Mouse (Mus musculus) T-cell, adult 2 months (primary cell): ENCODE results near the gene Gm136.
A peak's percentile ranks its signal among the peaks of the same experiment; 100 is the strongest.
"Not testable (repeated sequence)": the region's sequence is repeated elsewhere in the genome, so short reads cannot be mapped to it uniquely, and the experiment has no call there.

Experiments used
- DNase-seq: peaks from one replicate; pipeline ENCODE4 v3.0.0; 2022; ENCODE audit warnings: low spot score

Gene Gm136

DNA sequence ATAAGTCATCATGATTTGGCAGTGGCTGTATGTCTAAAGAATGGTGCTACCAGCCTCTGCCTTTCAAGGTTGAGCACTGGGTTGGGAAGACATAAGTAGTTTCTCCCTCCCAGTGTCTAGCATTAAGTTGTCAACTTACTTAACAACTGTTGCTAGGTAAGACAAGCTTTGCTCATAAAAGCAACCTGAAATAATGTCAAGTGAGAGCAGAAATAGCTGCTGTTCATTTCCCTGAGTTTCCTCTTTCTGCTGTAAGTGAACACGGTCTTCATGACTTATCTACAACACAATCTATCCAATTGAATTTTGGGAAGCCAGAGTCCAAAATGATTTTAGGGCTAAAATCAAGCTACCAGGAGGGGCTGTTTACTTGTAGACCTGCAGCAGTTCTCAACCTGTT lies at the start of gene Gm136:
TSS of gene Gm136 (minus strand) at position 101 of the 400 bp plus-strand sequence.
- no peak for DNase-seq

DNA sequence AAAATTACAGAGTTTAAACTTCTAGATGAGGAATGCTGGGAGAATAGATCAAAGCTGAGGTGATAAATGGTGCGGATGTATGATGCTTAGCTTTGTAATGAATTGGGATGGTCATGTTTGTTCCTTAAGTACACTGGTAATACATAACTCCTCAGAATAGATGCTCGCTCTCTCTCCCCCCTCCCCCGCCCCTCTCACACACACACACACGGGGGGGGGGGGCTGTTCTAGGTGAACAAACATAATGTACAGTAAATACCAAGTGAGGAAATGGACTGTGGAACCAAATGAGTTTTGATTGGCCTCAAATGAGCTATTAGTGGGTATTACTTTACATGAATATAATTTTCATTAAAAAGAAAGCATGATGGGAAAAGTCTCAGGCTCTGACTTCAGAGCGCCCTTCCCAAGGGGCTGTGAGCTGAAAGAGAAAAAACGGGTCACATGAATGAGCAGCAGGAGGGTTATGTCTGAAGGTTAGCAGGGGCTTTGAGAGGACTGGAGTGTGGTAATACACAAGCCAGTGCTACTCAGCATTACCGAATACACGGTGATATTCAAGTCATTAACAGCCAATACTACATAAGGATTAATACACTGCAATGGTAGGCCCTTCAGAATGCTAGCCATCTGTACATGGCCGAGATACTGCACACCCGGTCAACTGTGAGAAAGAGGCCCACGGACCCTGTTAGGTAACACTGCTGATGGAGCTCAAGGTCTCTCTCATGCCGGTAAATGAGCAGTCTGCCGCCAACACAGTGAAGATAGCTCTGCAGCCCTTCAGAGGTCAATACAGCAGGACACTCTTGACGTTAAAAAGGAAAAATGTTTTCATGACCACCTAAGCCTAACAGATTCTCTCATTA lies 45.3 kb upstream of the Gm136 start:
- no peak for DNase-seq

DNA sequence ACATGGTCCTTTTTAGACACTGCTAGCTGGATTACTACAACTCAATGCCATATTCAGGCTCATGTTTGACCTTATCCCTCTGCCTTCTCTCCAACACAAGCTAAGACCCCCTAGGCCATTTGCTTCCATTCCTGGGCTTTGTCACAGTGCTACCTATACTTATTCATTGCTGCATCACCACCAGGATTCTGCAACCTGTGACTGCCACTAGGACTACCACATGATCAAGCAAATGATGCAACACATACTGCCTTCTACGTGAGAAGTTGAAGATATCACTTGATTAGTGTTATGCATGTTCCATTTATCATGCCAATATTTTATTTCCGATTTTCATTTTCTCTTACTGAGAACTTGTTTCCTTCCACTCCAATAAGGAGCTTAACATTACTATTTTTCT lies 41.9 kb upstream of the Gm136 start:
- no peak for DNase-seq

DNA sequence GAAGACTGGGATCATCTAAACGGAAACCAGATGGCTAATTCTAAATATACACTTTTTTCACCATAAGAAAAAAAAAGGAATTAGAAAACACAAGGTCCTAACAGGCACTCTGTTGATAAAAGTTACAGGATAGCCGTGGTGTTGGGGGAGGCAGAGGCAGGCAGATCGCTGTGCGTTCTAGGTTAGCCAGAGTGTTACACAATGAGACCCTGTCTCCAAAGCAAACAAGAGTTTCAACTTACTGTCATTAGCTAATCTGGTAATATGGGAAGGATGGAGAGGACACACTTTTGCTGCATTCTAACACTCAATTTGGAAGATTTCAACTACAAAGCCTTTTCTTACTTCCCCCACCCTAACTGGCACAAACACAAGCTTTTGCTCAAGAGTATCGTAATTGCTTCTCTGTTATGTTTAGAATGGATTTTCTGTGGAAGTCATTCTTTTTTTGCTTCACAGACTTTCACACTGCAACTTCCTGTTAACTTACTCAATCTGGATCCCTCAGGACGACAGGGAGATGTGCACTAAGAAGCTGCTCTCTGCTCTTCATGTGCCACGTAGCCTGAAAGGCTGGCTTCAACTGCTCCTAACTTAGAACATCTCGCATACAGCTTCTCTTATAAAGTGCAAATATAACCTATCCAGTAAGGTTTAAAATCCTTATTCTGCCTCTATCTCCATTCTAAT lies 41.4 kb upstream of the Gm136 start:
- no peak for DNase-seq

DNA sequence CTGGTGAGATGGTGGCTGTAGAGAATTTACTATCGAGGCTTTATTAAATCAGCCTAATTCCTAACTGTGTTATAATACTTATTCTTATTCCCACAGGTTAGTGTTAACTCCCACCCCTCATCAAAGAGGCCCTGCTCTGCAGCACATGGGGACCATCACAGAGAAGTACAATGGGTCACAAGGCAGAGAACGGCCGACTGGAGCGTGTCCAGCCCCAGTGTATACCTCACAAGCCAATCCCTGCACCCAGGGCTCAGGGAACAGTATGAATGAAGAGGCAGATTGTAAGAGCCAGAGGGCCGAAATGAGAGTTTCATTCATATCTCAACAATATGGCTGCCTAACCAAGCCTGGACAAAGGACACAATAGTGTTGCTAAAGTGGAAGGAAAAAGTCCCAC lies 40.2 kb upstream of the Gm136 start:
- DNase-seq: no peak

DNA sequence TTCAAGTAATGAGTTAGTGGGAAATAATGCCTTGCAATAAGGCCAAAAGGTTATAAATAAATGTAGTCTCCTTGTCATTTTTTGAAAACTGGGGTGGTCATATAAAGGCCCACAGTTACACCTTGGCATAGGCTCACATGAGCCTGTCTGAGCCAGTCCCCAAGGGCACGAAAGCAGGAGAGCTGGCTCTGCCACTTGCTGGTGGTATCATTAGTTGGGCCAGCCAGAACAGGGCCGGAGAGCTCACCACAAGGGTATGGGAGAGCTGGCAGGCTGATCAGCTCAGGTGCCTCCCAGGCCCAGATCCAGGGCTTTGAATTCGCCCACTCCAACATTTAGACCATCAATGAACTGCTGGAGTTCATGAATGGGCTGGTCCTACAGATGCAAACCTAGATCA lies 30.4 kb upstream of the Gm136 start:
- no peak for DNase-seq

DNA sequence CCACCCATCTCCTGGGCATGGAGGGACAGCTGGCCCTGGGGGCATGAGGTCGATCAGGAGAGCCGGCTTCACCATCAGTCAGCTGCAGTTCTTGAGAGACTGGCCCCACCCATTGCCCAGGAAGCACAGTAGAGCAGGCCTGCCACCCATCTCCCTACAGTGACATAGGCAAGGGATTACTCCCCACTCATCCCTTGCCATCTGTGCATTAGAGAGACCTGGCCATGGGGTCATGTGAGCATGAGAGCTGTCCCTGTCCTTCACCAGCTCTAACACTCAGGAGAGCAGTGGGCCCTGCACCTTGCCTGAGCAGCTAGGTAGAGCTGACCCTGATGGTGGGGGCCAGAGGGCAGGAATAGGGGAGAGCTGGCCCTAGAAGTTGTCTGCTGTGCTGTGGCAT lies 29.6 kb upstream of the Gm136 start:
- DNase-seq: no peak

DNA sequence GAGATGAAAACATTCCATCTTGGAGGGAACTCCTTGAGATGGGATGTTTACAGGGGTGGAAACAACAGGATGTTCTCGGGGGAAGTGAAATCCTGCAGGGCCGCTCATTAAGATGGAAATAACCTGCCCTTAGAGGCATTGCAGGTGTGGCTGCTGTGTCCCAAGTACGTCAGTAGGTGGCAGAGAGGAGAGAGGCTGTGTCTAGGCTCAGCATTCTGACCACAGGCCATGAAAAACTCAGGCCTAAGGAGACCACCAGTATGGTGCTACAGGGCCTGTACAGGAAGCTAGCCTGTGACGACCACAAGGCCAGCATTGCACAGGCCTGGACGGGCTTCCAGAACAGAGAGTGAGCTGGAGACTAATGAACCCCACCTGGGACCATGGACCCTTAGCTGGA lies 28.8 kb upstream of the Gm136 start:
- DNase-seq: no peak

DNA sequence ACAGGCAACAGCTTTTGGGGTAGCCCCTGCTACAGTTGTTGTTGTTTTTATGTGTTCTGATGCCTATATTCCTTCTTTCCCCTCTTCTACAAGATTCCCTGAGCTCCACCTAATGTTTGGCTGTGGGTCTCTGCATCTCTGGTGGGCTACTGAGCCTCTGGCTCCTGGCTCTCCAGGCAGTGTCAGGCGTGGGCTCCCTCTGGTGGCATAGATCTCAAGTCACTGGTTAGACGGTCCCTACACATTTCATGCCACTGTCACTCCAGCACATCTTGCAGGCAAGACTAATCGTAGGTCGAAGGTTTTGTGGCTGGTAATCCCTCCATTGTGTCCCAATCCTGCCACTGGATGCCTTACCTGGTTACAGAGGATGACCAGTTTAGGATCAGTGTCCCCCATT lies 26.7 kb upstream of the Gm136 start:
- DNase-seq: peak; percentile 27

DNA sequence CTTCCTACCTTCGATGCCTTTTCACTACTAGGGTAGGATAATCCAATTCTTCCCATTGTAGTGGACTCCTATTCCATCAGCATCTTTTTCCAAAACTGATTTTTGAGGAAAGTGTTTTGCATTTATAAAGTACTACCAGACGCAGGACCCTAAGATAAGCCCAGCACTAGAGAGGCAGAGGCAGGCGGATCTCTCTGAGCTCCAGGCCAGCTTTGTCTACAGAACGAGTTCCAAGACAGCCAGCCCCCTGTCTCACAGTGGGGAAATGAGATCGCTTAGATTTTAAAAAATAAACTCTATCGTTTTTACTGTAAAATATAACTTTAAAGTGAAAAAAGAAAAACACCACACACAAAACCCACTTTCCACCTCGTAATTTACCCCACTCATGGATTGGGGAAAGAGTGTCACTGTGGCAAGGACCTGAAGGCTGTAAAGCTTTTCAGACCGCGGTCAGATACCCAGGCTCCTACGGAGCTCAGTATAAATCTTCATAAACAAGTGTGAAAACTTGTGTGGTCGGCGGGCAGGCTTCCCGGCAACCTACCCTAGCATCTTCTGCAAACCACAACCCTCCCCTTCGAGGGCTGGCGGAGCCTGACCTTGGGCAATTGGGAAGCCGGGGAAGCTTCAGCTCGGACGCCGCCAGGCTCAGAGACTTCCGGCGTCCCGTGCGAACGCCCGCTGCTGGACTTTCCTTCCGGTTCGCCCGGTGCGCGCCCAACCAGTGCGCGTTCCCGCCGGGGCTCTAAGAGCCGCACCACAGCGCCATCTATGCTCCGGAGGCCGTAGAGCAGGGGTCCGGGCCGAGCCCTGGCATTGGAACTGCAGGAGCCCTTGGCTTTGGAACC lies 21.8 kb upstream of the Gm136 start, which contains the start of gene Smim8:
TSS of gene Smim8 (minus strand) at position 747 of the 851 bp plus-strand sequence.
- peak; percentile 87 for DNase-seq

DNA sequence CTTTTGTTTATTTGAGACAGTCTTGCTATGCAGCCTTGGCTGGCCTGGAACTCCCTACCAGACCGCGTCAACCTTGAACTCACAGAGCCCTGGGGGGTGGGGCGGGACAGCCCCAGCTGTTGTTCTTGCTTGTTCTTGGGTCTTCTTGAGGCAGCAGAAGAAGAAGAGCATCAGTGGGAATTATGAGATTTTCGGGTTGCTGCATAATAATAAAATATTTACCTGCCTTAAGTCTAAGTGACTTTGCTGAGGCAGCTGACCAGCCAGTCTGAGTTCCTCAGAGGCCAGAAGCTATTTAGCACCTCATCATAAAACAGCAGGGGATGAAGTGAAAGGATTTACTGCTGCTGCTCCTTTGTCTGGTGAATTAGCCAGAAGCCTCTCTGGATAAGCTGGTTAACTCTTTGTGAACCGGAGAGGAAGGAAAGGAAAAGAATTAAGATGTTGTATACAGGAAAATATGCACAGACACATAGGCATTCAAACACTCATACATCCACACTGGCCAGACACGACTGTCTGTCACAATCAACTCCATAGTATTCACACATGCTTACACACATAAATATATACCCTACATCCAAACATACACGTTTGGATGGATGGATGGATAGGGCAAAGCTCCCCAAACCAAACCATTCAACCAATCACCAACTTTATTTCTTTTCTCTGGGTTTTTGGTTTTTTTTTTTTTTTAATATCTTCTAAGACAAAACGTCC lies 15.7 kb upstream of the Gm136 start:
- no peak for DNase-seq

DNA sequence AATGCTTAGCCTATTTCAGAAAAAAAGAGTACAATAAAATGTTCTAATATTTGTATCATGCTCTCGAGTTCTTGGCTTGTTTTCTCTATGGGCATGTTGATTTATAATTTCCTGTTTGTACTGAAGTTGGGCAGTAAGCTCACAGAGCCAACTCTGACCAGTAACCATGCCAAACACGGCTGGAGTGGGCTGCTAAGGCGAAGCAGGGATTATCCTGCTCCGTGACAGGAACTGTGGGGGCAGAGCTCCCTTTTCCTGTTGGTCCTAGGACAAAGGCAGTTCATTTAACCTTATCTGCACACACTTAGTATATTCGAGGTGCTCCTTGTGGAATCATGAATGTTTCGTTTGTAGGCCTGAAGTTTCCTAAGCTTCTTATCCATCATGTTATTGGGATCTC lies 6.8 kb downstream of the Gm136 start:
- DNase-seq: no peak

DNA sequence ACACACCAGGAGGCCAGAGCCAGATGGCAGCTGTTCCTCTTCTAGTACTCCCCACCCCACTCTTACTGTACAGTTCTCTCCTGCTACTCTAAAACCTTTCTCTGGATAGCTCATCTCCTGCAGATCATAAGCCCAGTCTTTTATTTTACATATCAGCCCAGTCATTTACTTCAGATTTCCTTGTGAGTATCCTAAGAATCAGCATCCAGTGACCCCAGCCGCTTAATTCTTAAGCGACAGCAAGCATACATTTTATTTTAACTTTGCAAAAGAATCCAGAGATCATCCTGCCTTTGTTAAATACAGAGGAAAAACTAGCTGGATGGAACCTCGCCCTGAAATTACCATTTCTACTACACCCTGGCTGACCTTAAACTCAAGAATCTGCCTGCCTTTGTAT lies 21.6 kb downstream of the Gm136 start:
- no peak for DNase-seq

DNA sequence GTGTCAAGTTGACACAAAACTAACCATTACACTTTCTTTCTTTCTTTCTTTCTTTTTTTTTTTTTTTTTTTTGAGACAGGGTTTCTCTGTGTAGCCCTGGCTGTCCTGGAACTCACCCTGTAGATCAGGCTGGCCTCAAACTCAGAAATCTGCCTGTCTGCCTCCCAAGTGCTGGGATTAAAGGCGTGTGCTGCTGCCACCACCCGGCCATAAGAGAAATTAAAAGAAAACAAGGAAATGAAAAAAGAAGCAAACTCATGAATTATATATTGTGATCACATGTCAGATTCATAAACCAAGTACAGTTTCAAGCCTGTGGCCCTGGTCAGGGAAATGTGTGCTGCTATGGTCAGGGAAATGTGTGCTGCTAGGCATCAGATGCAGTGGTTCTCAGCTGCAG lies 22.6 kb downstream of the Gm136 start:
- not testable (repeated sequence) for DNase-seq

DNA sequence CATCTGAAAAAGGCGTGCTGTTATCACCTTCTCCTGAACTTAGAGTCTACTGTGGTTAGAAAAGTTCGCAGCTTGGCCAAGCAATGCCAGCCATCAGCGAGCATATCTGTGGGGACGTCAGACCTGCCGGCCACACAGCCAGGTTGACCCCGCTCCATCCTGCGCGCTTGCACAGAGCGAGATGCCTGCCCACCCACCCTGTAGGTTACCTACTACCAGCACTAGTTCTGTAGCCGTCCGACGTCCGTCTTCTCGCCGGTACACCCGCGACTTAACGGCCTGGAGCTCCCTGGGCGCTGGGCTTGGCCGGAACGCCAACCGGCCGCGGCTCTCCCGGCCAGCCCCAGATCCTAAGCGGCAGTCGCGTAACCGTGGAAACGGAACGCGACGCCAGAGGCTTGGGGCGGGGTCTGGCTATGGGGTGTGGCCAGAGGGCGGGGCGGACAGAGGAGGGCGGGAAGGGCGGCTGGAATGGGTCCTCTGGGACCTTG lies 26.2 kb downstream of the Gm136 start, which contains the start of gene Cfap206:
TSS of gene Cfap206 (minus strand) at position 356 of the 491 bp plus-strand sequence.
- no peak for DNase-seq

DNA sequence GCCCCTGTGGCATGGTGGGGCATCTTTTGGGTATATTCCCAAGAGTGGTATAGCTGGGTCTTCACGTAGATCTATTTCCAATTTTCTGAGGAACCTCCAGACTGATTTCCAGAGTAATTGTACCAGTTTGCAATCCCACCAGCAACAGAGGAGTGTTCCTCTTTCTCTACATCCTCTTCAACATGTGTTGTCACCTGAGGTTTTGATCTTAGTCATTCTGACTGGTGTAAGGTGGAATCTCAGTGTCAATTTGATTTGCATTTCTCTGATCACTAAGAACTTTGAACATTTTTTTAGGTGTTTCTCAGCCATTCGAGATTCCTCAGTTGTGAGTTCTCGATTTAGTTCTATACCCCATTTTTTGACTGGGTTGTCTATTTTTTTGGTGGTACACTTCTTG lies 30.4 kb downstream of the Gm136 start:
- not testable (repeated sequence) for DNase-seq

DNA sequence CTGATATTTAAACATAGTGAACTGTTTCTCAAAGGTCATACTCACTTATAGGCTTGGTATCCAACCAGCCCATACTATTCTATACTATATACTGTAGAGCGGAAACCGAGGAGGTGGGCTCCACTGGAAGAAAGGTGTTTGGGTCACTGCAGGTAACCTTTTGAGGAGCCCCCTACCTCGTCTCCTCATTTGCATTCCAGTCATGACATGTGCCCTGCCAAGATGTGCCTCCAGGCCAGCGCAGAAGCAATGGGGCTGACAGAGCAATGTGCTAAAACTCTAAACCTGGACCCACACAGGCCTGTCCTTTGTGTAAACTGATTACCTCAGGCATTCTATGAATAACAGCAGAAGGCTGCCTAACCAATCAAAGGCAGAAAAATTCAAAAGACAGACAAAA lies 31.8 kb downstream of the Gm136 start:
- DNase-seq: no peak

DNA sequence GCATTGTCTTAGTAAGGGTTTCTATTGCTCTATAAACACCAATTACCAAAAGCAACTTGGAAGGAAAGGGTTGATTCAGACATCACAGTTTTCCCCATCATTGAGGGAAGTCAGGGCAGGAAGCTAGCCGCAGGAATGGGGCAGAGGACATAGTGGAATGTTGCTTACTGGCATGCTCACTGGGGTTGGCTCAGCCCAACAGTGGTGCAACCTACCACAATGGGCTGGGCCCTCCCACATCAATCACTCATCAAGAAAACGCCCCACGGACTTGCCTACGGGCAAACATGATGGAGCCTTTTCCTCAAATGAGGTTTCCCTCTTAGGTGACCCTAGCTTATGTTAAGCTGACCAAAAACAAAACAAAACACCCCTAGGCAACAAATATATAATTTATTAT lies 32.9 kb downstream of the Gm136 start:
- no peak for DNase-seq

DNA sequence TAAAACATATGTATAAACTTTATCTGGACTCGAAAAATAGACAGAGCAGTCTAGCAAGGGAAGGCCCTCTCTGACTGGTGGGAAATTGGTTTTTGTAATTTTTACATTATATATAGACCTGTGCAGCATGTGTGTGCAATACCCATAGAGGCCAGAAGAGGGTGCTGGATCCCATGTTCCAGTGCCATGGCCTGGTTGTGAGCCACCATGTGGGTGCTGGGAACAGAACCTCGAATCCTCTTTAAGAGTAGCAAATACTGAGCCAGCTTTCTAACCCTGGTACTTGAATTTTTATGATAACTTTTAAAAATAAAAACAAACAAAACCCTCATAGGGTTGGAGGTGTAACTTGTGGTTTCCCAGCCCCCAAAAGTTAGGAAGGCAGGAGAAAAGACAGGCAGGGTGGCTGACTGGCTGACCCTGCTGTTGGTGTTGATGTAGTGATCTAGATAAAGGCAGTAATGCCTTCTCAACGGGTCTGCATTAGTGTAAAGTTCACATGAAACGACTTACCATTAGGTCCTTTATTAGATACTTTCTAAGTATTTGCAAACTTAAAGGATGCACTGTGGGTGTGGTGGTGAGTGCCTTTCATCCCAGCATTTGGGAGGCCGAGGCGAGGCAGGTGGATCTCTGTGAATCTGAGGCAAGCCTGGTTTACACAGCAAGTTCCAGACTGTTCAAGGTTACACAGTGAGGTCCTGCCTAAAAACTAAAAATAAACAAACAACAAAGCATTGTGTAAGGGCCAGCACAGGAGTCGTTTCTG lies 35.8 kb downstream of the Gm136 start:
- no peak for DNase-seq

DNA sequence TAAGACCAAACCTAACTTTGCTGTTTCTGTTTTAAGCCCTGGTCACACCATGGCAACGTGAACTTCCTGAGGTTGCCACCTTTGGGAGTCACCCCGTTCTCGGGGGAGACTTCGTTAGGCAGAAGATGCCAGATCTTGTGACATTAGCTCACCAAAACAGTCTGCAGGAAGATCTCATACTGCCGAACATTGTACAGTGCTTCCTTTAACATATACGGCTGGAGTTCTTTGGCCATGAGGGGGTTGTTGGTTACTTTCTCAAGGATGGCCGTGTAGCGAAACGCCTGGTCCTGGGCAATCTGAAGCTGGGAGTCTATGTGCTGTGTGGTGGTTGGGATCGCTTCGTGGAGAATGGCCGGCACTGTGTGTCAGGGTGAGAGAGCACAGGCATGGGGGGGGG lies 36.6 kb downstream of the Gm136 start:
- DNase-seq: no peak

DNA sequence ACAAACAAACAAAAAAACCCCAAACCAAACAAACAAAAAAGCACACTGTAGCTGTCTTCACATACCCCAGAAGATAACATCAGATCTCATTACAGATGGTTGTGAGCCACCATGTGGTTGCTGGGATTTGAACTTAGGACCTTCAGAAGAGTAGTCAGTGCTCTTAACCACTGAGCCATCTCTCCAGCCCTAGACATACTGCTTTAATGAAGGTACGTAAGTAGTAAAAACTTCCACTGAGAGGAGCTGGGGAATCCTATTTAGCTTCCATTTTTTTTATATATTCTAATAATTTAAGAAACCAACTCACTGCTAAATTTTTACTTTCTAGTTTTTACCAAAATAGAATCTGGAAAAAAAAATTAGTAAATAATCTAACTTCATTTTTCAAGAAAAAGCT lies 41.0 kb downstream of the Gm136 start:
- DNase-seq: no peak
